Mouse (Mus musculus) C2C12 (cell line): Measurements from ENCODE around the gene Pmis2.

ENCODE experiments used
- CEBPB ChIP-seq: IDR thresholded peaks from one replicate; pipeline ENCODE4 v1.6.1; 2011; ENCODE audit warnings: low read depth, mild to moderate bottlenecking, control low read depth, moderate library complexity
- CTCF ChIP-seq: IDR thresholded peaks from one replicate; pipeline ENCODE4 v1.5.1; 2011; ENCODE audit not compliant: control insufficient read depth, insufficient read depth, insufficient read length
- MAX ChIP-seq: IDR thresholded peaks from one replicate; pipeline ENCODE4 v1.6.1; 2011; ENCODE audit warnings: mild to moderate bottlenecking, control low read depth
- MYOG ChIP-seq: IDR thresholded peaks from one replicate; pipeline ENCODE4 v1.6.1; 2011; ENCODE audit not compliant: control insufficient read depth, insufficient read length; ENCODE audit errors: extremely low read depth
- USF1 ChIP-seq: IDR thresholded peaks from one replicate; pipeline ENCODE4 v1.6.1; 2011; ENCODE audit warnings: low read depth, mild to moderate bottlenecking, control low read depth, moderate library complexity

DNA sequence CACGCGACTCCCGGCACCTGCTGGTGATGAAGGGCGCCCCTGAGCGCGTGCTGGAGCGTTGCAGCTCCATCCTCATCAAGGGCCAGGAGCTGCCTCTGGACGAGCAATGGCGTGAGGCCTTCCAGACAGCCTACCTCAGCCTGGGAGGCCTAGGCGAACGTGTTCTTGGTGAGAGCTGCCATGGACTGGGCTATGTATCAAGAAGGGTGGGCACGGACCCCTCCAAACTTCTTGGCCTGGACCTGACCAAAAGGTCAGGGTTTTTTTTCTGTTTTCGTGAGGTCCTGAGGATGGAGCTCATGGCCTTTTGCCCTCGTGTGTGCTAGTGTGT is 46.3 kb upstream of the Pmis2 start:
- no peak for TF ChIP-seq CTCF
- TF ChIP-seq USF1, result no peak
- no peak for TF ChIP-seq MAX
- TF ChIP-seq CEBPB, result no peak
- TF ChIP-seq MYOG, result no peak
